Mouse (Mus musculus): ENCODE measurements around the gene Gstp1.
"Not testable (repeated sequence)": the region's sequence is repeated elsewhere in the genome, so short reads cannot be mapped to it uniquely, and the experiment has no call there.

The Gstp1 gene

DNA sequence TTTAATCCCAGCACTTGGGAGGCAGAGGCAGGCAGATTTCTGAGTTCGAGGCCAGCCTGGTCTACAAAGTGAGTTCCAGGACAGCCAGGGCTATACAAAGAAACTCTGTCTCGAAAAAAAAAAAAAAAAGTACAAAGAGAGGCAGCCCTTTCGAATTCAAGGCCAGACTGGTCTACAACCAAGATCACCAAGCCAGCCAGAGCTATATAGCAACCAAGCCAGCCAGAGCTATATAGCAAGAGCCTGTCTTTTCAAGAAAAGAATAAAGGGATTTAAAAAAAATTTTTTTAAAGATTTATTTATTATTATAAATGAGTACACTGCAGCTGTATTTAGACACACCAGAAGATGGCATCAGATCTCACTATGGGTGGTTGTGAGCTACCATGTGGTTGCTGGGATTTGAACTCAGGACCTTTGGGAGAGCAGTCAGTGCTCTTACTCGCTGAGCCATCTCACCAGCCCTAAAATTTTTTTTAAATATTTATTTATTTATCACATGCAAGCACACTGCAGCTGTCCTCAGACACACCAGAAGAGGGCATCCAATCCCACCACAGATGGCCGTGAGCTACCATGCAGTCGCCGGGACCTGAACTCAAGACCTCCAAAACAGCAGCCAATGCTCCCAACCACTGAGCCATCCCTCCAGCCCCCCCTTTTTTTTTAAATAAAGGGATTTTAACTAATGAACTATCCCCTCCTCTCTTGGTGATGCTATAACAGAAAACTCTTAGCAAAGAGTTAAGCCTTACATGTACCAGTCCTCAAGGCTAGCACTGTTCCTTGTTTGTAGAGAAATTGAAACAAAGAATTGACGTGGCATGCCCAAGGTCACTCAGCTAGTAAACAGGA, 22.5 kb upstream of the Gstp1 start:
- not testable (repeated sequence) for DNase-seq (ENCODE audit: low spot score in 2 of 2)

DNA sequence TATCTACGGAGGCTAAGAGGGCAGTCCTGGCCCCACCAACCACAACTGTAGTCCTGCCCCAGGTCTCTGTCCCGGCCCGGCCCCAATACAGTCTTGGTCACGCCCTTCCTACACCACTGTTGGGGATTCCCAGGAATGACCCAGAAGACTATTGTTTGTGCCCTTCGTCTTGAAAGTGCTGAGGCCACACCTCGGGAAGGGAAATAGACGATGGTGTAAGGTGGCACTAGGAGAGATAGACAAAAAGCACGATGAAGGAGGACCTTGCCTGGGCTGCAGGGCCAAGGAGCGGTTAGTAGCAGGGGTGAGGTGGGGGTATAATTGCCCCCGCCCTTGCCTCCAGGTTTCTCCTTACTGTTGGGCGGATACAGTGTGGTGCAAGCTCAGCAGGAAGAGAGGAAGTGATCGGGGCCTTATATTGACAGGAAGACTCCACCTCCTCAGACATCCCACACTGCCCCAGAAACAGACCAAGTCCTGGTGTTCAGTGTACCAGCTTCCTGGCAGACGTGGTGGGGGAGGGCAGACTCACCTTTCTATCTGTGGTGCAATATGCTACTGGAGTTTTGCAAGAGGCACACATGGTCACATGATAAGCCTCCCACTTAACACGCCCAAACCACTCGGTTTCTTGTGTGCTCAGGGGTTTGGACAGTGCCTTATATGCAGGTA, 21.4 kb upstream of the Gstp1 start, which contains the start of gene Gstp3:
Gene Gstp3, minus strand, starts transcription at position 501 of the 672 bp plus-strand sequence.
- DNase-seq (ENCODE audit: low spot score in 2 of 2): no peak

DNA sequence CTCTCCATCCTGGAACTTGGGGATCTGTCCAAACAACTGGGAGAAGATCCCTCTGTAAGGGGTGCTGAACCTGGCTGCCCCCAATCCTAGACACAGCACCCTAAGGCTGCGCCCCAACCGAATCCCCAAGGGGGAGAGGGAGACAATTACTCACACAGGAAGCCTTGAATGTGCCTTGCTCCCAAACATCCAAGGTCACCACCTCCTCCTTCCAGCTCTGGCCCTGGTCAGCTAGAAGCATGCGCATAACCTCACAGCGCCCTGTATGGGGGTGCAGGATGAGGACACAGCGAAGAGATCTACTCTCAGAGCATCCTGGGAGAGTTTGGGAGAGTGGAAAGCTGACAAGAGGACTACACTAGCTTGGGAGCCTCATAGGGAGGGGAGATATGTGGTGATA, 20.8 kb upstream of the Gstp1 start:
- DNase-seq (ENCODE audit: low spot score in 2 of 2): no peak

DNA sequence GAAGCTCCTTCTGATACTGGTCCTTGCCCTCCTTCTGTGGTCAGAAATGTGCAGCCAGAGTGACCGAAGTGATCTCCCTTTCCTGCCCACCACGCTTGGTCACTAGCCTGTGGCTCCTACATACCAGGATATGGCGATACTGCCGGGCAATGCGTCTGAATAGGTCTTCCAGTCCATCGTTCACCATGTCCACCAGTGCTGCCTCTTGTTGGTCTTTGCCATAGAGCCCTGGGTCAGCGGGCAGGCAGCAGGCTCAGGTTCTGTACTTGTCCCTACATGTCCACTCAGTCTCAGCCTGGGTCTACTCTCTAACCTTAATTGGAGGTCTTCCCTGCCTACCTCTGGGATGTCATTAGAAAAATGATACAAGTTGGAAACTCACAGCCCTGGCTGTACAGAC, 20.2 kb upstream of the Gstp1 start:
- no peak for DNase-seq (ENCODE audit: low spot score in 2 of 2)

DNA sequence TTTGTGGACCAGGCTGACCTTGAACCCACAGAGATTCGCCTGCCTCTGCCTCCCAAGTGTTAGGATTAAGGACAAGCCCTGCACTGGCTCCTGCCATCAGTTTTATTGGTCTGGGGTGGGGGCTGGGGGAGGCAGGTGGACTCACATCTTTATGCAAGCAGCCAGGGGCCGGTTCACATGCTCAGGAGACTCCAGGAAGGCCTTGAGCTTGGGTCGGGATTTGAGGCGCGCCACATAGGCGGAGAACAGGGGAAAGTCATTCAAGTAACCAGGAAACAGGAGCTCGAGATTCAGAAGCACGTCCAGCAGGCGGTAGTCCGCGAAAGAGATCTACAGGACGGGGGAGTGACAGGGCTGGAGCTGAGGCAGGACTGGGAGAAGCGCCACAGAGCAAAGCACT, 19.6 kb upstream of the Gstp1 start:
- DNase-seq (ENCODE audit: low spot score in 2 of 2): no peak

DNA sequence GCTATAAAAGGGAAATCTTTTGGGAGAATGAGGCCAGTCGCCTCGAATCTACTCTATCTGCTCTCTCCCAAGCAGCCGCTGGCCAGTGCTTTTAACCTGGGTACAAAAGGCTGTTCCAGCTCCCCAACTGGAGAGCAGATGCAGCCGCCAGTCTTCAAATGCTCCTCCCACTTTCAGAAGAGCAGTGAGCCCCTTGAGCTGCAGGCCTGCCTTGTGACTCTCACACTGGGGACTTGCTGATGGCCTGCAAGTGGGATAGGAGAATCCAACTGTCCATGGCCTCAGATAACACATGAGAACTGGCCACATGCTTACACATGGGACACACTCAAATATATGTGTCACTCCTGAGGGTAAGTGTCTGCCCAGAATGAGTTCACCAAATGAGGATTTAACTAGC, 18.9 kb upstream of the Gstp1 start:
- no peak for DNase-seq (ENCODE audit: low spot score in 2 of 2)

DNA sequence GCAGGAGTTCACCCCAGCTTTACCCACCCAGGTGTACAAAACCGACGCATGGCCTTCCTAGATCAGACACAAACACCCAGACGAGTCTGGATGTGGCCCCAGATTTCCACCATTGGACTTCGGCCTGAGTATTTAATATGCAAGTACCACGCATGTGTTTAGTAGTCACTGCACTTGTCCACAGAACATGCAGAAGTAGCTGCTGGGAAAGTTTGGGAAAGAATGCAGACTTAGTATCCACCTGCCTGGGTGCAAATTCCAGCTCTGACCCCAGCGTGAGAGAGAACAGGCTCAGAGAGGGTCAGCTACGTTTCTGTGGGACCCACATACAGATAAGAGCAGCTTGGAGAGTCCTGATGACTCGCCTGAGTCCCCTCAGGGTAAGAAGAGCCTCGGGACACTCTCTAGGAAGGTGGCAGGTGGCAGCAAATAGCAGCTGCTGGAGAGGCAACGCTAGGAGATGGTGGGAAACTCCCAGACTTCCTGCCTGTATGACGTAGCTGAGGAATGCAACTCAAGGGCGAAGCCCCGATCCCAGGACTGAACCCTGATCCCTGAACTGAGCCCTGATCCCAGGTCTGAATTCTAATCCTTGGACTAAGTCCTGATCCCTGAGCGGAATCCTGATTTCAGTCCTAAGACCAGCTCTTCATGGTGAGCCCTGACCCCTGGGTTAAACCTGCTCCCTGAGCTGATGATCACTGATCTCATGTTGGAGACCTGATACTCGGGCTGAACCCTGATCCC, 18.3 kb upstream of the Gstp1 start:
- DNase-seq (ENCODE audit: low spot score in 2 of 2): no peak

DNA sequence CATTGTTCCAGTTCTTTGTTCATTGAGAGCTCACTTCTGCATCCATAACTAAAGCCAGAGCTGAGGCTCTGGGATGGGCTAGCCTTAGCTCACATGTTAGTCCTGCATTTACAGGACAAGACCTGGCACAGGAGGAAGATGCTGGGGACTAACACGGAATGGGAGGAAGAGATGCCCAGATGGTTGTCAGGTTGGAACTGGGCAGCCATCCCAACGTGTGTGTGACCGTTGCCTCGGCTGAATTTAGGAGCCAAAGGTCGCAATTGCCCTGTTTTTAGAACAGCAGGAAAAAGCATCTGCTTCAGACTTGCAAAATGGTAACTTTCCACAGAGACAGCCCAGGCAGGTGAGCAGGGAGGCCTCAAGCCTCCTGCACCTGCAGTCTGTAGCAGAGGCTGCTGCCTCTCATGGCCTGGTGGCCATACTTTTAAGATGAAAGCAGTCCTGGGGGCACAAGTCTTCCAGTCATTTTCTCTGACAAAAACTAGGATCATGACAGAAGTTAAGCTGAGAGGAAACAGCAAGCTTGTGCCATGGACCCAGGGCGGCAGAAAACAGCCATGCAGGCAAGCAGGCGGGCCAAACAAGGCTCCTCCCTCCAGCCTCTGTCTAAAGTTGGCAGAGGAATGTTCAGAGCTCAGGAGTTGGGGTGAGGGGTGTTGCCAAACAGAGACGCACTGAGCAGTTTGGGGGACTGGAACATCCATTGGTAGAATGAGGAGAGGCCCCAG, 17.6 kb upstream of the Gstp1 start:
- no peak for DNase-seq (ENCODE audit: low spot score in 2 of 2)

DNA sequence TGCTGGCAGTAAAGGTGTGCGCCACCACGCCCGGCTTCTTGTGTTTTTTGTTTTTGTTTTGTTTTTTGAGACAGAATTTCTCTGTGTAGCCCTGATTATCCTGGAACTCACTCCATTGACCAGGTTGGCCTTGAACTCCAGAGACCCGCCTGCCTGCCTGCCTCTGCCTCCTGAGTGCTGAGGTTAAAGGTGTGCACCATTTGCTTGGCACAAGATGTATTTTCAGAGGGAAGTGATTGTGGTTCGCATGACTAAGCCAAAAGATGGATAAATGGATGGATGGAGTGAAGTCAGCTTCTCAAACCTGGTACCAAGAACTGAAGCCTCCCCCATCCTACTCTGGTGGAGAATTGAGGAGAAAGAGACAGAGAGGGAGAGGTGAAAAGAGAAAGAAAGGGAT, 16.8 kb upstream of the Gstp1 start:
- DNase-seq (ENCODE audit: low spot score in 2 of 2): no peak

DNA sequence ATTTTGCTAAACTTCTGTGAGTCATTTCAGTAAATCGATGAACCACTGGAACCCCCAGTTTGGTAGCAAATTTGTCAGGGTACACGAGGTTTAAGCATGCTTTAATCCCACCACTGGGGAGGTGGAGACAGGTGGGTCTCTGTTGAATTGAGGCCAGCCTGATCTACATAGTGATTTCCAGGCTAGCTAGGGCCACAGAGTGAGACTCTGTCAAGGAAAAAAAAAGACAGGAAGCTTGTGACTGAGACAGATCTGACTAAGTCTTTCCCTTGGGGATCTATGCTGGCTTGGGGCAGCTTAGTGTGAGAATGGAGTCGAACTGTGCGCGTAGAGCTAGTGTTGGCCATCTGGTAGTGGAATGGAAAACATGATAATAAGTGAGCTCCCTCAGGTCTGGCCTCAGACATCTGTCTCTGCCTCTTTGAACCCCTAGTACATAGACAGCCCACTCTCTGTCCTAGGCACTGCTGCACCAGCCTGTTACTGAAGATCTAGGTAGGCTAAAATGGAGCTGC, 14.8 kb upstream of the Gstp1 start:
- no peak for DNase-seq (ENCODE audit: low spot score in 2 of 2)

DNA sequence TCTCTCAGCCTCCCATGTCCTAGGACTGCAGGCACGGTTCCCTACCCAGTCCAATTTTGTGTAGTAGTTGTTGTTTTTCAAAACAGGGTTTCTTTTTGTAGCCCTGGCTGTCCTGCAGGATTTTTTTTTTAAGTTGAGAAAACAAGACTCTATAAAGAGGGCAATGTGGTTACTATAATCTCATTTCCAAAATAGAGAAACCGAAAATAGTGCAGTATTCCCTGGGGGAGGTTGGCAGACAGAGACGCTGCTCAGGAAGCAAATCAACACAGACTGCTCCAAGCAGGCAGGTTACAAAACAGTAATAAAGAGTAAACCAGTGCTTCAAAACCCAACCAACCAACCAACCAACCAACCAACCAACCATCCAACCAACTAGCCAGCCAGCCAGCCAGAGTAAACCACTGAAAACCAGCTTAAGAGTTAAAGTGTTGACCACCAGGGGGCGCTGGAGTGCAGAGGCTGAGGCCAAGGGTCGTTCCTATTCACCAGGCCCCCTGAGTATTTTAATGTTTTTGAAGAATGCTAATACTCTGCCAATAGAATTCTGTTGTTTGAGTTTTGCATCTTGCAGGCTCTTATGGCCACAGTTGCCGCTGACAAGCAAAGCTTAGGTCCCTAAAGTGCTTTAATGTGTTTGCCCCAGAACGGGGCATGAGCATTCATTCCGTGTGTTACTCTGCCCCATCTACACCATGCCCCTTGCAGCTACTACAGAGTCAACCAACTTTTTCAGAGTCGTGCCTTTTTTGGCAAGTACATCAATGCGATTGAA, 14.1 kb upstream of the Gstp1 start:
- peak in 1 of 2 experiments; percentile 28 for DNase-seq (ENCODE audit: low spot score in 2 of 2)

DNA sequence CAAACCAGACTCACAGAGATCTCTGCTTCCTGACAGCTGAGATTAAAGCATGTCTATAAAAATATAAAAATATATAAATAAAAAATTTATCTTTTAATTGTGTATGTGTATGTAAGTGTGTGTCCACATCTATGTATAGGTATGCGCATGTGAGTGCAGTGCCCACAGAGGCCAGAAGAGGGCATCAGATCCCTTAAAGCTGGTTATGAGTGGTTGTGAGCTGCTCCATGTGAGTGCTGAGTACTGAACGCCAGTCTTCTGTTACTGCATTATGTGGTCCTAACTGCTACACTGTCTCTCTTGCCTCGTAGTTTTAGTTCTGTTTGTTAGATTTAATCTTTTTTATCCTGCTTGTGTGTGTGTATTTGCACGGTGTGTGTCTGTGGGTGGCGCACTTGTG, 13.2 kb upstream of the Gstp1 start:
- no peak for DNase-seq (ENCODE audit: low spot score in 2 of 2)

DNA sequence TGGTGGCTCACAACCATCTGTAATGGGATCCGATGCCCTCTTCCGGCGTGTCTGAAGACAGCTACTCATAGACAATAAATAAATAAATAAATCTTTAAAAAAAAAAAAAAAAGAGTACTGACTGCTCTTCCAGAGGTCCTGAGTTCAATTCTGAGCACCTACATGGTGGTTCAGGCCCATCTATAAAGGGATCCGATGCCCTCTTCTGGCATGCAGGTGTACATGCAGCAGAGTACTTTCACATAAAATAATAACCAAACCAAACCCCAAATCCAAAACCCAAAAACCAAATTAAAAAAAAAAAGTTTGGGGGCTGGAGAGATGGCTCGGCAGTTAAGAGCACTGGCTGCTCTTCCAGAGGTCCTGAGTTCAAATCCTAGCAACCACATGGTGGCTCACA, 11.3 kb upstream of the Gstp1 start:
- not testable (repeated sequence) for DNase-seq (ENCODE audit: low spot score in 2 of 2)

DNA sequence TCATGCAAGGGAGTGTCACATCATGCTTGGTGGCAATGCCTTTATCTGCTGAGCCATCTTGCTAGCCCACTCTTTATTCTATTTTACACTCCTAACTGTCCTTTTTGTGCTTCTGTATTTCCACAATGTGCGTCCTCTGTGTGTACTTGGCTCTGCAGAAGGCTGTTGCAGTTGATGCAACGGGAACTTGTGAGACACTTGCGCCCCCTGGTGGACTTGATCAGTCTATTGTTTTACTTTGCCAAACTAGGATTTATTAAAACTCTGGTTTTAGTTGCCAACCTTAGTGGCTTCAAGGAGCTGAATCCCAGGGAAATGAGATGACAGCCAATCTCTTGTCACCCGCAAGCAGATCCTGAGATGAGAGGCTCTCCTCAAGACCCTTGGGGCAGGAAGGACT, 10.1 kb upstream of the Gstp1 start:
- peak in 1 of 2 experiments; percentile 53 for DNase-seq (ENCODE audit: low spot score in 2 of 2)

DNA sequence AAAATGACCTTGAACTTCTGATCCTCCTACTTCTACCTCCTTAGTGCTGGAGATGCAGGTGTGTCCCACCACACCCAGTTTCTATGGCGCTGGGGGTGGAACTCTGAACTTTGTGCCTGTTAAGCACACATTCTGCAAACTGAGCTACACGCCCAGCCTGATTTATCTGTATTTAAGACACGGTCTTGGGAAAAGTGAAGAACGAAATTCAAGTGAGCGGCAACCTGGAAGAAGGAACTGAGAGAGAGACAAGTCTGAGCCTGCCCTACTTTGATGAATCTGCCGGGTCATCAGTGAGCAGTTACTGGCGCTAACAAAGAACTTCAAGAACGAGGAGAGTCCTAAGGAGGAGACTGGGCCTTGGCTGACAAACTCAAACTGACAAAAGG, 9.1 kb upstream of the Gstp1 start:
- DNase-seq (ENCODE audit: low spot score in 2 of 2): no peak

DNA sequence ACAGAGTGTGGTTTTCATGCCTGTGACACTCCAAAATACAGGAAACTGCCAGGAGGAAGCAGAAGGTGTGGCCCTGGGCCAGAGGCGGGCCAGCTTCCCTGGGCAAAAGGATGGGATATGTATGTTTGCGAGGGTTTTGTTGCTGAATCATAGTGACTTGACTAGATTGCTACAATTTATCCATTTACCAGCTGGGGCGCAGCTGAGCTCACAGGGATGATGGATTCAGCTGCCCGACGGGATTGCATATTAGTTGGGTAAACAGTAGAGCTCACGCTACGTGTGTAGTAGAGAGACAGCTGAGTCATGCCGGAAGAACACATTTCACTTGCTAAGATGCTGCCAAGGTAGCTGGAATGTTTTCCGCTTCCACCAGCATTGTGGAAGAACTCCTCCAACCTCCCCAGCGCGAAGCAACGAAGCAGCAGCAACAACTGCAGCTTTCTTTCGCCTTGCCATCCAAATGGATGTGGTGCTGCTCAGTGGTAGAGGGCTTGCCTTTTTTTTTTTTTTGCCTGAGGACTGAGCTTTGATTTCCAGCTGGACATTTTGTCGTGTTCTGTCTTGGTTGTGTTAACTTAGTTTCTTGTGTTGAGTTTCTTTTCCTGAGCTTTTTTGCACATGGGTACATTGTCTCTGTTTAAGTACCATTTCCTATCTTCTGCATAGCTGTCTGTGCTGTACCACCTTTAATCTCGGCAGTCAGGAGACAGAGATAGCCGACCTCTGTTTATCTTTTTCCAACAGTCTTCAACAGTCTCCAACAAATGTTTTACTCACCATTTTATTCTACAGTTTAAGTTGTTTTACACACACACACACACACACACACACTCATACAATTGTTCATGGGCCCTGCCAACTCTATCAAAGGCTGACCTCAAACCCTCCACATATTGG, 8.4 kb upstream of the Gstp1 start, which contains the start of gene Gstp2:
Gene Gstp2, minus strand, starts transcription at position 58 of the 900 bp plus-strand sequence.
- DNase-seq (ENCODE audit: low spot score in 2 of 2): peak; percentile 68 to 71

DNA sequence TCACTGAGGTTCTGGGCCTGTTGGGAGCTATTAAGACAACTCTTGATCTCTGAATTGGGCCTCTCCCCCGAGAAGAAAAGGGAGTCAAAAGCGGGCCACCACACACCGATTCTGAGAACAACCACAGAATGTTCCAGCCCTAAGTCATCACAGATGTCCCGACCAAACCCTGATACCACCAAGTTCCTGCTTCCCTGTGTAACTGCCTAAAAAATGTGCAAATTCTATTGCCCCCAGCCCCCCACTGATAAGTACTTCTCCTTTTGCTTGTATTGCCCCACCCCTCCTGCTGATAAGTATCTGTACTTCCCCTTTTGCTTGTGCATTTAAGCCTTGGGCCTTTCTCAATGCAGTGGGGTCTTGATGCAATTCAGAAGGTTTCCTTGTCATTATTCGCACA, 6.3 kb upstream of the Gstp1 start:
- DNase-seq (ENCODE audit: low spot score in 2 of 2): not testable (repeated sequence)

DNA sequence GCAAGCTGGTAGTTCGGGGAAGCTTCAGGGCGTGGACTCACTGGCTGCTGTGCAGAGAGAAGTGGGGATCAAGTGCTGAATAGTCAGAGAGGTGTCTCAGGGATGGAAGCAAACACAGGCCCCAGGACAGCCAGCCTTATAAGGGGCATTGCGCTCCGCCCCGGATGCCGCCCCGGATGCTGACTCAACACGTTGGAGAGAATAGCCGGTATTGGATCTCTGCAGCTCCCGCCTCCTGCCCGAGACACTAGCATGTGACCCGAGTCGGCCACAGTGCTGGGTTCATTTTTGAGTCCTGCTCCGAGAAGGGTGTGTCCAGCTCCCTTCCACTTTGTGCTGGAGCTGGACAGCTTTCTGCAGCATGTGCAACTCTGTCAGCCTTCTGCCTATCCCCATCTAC, 4.3 kb upstream of the Gstp1 start:
- DNase-seq (ENCODE audit: low spot score in 2 of 2): no peak

DNA sequence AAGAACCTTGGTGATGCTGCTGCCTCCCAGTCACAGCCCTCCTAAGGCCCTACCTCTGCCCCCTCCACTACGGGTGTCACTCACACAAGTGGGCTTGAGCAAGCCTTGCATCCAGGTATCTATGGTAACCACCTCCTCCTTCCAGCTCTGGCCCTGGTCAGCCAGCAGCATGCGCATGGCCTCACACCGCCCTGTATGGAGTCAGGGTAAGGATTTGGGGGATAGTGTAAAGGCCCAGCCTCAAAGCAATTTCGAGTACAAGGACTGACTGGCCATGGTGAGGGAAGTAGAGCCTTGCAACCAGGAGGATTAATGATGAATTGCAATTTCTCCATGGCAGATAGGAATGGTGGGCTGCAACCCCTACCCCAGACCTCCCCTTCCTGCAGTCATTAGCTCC, 3.7 kb upstream of the Gstp1 start:
- DNase-seq (ENCODE audit: low spot score in 2 of 2): not testable (repeated sequence)

DNA sequence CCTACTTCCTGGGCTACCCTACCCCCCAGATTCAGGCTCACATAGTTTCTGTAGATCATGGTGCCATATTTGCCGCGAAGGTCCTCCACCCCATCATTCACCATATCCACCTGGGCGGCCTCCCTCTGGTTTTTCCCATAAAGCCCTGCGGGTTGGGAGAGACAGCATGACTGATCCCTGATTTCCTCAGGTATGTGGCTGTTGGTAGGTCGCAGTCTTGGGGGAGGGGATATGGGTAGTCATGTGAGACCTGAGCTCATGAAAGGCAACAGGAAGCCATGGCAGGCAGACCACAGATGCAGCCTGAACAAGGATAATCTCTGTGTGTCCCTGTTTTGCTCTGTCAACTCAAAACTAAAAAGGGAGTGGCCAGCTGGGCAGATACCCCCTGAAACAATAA, 3.2 kb upstream of the Gstp1 start:
- DNase-seq (ENCODE audit: low spot score in 2 of 2): not testable (repeated sequence)
